Mouse (Mus musculus) myocyte (in vitro differentiated cells): ENCODE results near the gene Kmt5c.

Experiments used
- E2F4 ChIP-seq: IDR thresholded peaks from one replicate; pipeline ENCODE4 v1.6.1; 2011; ENCODE audit warnings: mild to moderate bottlenecking, control low read depth, moderate library complexity; ENCODE audit not compliant: insufficient read depth
- POLR2A ChIP-seq: IDR thresholded peaks from one replicate; pipeline ENCODE4 v1.6.1; 2011; ENCODE audit warnings: low read depth, mild to moderate bottlenecking, control low read depth, moderate library complexity; ENCODE audit not compliant: insufficient read length
- SRF ChIP-seq: IDR thresholded peaks from one replicate; pipeline ENCODE4 v1.6.1; 2011; ENCODE audit warnings: low read depth; ENCODE audit not compliant: control insufficient read depth, insufficient read length
- TCF12 ChIP-seq: IDR thresholded peaks from one replicate; pipeline ENCODE4 v1.6.1; 2011; ENCODE audit warnings: mild to moderate bottlenecking, control low read depth; ENCODE audit not compliant: poor library complexity, insufficient read depth, severe bottlenecking
- USF1 ChIP-seq: IDR thresholded peaks from one replicate; pipeline ENCODE4 v1.6.1; 2011; ENCODE audit warnings: low read depth, mild to moderate bottlenecking, control low read depth, moderate library complexity

DNA sequence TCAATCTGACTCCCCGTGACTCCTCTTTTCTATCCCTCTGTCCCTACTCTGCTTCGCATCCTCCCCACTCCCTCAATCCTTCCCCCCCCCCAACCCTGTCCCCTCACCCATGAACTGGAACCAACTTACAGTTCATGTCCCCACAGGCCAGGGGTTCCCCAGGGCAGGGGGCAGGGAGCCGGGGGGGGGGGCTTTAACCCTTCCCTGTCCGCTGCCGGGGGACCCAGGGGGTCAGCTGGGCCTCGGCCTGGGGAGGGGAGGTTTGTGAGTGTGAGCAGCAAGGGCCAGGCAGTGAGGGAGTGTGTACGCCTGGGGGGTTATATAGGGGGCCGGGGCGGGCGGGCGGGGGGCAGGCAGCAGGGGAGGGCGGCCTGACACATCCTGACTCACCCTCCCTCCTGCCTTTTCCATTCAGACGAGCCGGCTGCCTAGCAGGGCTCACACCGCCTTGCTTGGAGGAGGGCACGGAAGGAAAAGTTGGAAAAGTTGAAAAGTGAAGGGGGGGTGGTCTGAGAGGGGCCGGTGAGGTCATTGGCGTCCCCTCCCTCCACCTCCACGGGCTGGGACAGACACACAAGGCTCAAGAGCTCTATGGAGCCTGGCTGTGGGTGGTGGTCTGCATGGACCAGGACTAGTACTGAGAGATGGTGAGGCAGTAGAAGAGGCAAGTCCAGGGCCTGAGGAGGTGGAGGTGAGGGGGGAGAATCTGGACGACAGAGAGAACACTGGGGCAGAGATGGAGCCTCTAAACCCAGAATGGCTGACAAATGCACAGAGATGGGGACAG is 38.1 kb downstream of the Kmt5c start:
- TF ChIP-seq SRF, result no peak
- no peak for TF ChIP-seq POLR2A
- no peak for TF ChIP-seq USF1
- TF ChIP-seq TCF12, result no peak
- no peak for TF ChIP-seq E2F4
